Mouse (Mus musculus) erythroblast, embryonic 14.5 days (primary cell): ENCODE data around the gene Dop1a.

Experiments used
- GATA1 ChIP-seq: IDR thresholded peaks from 2 replicates; pipeline ENCODE4 v1.6.1; 2012; ENCODE audit warnings: low read length, inconsistent platforms, mixed read lengths
- TAL1 ChIP-seq: IDR thresholded peaks from 3 replicates; pipeline ENCODE4 v1.6.1; 2012; ENCODE audit warnings: low read length, inconsistent platforms, mixed read lengths

DNA sequence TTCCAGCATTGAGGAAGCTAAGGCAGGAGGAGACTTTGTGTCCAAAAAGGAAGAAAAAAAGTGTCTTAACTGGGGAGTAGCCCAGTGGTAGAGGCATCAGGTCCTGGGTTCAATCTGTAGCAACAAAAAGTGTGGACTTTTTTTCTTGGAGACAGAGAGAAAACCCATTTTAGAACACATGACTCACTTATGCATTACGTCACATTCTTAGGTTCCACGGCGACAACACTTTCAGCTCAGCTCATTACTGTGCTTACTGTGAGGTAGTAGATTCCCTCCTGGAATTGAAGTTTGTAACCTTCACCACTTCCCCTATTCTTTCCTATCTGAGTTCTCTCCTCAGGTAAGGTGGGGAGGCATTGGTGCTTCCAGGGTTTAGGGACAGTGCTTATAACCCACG is 29.3 kb downstream of the Dop1a start:
- TF ChIP-seq TAL1 = no peak
- no peak for TF ChIP-seq GATA1
